Mouse (Mus musculus): ENCODE data around the gene Akt1s1.

DNA sequence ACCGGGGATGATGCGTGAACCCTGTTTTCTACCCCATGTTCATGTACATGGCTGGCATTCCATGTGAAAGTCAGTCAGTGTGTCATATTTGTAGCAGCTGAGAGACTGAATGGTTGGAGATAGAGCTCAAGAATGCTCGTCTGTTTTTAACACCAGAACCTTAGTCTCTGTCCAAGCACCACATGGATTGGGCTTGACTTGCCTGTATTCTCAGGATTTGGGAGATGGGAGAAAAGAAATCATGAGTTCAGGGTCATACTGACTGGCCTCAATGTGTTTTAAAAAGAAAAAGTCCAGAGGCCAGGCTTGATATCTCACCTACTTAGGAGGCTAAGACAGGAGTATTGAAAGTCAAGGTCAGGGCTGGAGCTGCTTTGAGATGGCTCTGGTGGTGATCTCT lies 31.4 kb upstream of the Akt1s1 start:
- TF ChIP-seq GATA1 (IDR thresholded peaks at IDR 0.05; ENCODE audit: borderline replicate concordance, low read length) (no peak), FLI1 (IDR thresholded peaks at IDR 0.05; ENCODE audit: low read length) (no peak)

All from megakaryocyte, embryonic 14.5 days (primary cell).